Mouse (Mus musculus): ENCODE measurements around the gene Ptpn3.

- peak; percentile 29; the same call in 1 of the 2 replicates for TF ChIP-seq CTCF (IDR thresholded peaks at IDR 0.05; ENCODE audit: extremely low read depth, insufficient read length, insufficient replicate concordance, low read depth, low read length)
- TF ChIP-seq POLR2A (IDR thresholded peaks at IDR 0.05; ENCODE audit: low read depth, low read length) = no peak
Observed at GRCm38 (mm10) chr4:57181538-57181937, 120.1 kb downstream of the Ptpn3 start.
